Mouse (Mus musculus) liver, adult (tissue): ENCODE measurements around the gene Itk.

Experiments used
- GATA4 ChIP-seq: IDR thresholded peaks from 2 replicates; pipeline ENCODE4 v1.6.1; 2014; ENCODE audit warnings: mild to moderate bottlenecking, low read length; ENCODE audit not compliant: insufficient replicate concordance

Itk gene

GRCm38 (mm10) chr11:46308271-46308974 lies 80.9 kb downstream of the Itk start:
- no peak for TF ChIP-seq GATA4

DNA sequence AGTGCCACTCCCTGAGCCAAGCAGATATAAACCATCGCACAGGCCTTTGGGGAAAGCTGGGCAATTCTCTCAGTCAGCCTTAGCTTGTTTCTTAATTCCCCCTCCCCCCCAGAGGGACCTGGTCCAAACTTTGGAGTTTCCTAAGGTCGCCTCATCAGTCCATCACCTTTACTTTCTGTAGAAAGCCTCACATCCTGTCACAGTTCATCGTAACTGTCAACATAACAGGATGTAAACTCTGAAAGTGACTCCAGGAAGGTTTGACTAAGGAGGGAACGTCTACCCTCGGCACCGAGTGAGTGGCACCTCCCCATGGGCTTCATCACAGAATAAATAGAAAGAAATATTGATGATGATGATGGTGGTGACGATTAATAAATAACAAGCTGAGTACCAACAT lies 81.5 kb downstream of the Itk start:
- no peak for TF ChIP-seq GATA4

- no peak for TF ChIP-seq GATA4
Observed at GRCm38 (mm10) chr11:46306776-46307175, 82.5 kb downstream of the Itk start.

- TF ChIP-seq GATA4 = no peak
Observed at GRCm38 (mm10) chr11:46305881-46306520, 83.3 kb downstream of the Itk start.

DNA sequence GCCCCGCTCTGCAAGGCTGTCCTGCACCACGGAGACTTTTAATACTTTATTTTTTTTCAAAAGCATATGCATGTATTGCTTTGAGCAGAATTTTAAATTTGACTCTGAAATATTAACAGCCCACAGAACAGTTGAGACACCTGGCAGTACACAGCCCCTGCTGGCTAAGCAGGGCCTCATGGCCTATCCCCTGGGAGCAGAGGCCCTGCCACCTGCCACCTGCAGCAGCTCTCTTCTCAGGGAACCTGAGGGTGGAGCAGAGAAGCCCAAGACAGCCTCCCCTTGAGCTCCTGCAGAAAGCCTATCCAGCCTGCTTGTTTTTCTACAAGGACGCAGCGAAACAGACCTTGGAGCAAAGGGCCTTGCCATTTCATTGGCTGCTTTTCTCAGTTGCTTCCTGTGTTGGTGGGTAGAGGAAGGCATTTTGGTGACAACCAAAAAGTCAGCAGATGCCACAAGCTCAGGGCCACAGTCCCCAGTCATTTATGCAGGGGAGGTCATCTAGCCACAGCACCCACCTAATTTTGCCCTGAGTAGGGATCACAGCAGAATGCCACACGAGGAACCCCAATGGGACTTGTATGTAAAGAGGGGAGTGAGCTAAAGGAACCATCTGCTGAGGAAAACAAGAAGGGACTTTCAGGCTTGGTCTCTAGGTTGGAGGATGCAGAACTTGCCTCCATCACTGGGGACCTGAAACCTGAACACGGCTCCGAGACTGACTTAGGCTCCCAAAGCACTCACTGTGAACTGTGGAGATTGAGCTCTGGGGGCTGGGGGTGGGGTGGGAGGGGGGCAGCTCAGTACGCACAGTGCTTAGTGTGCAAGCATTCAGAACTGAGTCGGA lies 84.2 kb downstream of the Itk start:
- TF ChIP-seq GATA4 = no peak

GRCm38 (mm10) chr11:46304093-46304492 lies 85.2 kb downstream of the Itk start:
- TF ChIP-seq GATA4 = no peak

DNA sequence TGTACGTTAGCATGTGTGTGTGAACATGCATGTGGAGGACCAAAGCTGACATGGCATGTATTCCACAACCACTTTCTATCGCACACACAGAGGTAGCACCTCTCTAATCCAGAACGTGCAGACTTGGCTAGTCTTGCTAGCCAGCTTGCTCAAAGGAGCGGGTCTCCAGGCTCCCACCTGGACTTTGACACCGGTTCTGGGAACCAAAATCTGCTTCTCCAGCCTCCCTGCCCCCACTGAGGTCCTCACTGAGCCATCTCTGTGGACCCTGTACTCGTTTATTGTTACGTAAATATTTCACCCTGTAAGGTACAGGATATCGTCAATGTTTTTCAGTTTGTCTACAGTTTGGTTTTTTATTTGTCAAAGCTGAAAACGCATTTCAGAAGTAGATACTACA lies 86.8 kb downstream of the Itk start:
- no peak for TF ChIP-seq GATA4

DNA sequence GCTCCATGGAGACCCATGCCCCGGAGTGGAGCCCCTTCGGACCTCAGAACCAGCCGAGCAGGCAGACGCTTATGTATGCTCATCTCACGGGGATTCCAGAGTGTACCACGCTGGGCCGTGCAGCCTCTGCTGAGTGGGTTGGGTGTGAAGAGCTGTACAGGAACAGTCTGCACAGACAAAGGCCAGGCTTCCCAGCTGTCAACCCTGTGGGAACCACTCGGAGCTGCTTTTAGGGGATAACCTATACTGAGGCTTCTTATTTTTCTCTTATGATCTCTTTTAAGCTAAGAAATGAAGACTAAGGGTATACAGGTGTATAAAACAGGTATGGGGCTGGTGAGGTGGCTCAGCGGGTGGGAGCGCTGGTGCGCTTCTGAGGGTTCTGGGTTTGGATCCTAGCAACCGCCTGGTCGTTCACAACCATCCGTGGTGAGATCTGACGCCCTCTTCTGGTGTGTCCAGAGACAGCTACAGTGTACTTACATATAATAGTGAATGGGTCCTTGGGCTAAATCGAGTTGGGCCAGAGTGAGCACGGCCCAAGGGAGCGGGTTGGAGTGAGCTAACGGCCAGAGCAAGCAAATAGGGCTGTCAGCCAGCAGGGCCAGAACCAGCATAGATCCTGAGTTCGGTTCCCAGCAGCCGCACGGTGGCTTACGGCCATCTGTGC lies 87.6 kb downstream of the Itk start:
- TF ChIP-seq GATA4 = no peak

DNA sequence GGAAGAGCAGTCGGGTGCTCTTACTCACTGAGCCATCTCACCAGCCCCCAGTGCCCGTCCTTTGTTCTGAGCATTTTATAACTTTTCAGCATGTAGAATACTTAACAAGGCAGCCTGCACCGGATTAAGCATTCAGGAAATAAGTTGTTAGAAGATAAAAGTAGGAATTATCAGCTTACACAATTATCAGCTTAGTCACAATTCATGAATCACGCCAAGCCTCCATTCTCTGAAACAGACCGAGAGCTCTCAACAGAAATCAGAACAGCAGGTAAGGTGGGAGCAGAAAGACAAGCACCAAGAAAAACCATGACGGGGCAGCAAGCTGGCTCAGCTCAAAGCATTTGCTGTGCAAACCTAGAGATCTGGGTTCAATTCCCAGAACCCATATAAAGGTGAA lies 89.4 kb downstream of the Itk start:
- no peak for TF ChIP-seq GATA4

GRCm38 (mm10) chr11:46298889-46299785 lies 90.2 kb downstream of the Itk start:
- no peak for TF ChIP-seq GATA4

GRCm38 (mm10) chr11:46294390-46294789 lies 94.9 kb downstream of the Itk start:
- no peak for TF ChIP-seq GATA4

DNA sequence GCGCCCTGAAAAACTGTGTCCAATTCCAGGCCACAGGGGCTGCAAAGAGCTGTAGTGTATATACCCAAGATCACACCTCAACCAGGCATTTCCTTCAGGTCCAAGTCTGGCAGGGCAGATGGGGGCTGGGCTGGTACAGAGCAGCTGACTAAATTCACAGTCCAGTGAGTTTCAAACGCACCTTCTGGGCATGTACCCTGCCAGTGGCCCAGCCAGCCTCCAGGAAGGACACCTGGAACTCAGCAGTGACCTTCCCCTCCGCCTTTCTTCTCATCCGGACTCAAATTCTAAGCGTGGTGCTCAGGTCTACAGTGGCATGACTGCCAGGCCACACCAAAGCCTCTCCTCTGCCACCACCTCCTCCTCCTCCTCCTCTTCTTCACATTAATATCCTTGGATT lies 95.8 kb downstream of the Itk start:
- TF ChIP-seq GATA4 = no peak

- no peak for TF ChIP-seq GATA4
Observed at GRCm38 (mm10) chr11:46290988-46291405, 98.3 kb downstream of the Itk start.

DNA sequence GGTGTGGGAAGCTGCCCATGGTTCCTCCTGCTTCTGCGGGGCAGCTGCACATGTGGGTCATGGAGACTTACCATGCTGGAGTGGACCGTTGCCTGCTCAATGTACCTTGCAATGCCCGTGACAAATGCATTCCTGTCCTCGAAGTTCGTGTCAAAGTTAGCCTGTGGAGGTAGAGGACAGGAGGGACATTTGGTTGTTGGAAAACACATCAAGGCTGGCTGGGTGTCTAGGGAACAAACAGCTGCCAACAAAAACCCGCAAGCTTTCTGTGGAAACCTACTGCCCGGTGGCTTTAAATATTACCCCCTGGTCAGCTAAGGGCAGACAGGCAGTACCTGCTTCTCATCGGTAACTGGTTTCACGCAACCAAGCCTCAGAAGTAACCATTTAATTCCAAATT lies 99.8 kb downstream of the Itk start:
- TF ChIP-seq GATA4 = no peak
